Mouse (Mus musculus): ENCODE measurements around the gene Blnk.

DNA sequence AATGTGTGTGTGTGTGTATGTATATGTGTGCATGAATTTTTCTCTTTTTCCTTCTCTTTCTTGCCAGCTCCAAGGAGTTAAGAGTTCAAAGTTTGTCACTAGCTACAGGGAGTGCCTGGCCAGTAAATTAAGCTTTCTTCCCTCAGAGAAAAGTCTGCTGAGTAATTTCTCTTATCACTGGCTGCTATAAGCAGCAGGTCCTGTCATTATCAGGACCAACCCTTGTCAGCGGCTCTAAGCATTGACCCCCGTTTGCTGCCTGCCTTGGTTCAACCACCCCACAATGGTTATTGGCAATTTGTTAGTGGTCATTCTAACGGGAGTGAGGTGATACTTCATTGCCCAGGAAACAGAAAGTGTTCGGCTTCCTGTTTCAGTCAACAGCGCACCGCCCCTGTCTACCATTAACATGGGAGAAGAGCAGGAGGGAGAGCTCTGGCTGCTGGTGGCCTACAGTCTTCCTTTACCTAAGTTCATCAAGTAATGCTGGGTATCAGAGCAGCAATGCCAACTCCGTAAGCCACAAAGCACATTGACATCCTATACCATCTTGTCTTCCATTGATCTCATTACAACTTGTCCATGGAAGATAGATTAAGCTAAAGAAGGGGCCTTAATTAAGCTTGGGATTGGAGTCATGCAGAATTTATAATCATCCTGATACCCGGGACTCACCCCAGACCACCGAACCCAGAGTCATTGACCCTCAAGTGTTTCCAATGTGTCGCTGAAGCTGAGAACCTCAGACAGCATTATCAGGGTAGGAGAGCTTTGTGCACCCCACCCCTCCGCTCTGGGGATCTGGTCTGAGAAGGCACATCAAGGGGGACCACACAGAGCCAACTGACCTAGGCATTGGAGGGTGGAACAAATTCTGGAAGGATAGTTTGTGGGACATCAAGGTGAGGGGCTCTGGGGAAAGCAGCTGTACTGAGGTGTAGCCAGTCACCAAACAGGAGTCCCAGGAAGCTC lies 17.1 kb downstream of the Blnk start:
- TF ChIP-seq CTCF (IDR thresholded peaks at IDR 0.05 in 2 of 3, conservative IDR thresholded peaks at IDR 0.05 in 1 of 3; ENCODE audit: control insufficient read depth in 1 of 3, insufficient read depth in 1 of 3, low read depth in 2 of 3, low read length in 3 of 3, poor library complexity in 1 of 3, severe bottlenecking in 1 of 3) (no peak), KAT2A (conservative IDR thresholded peaks at IDR 0.05; ENCODE audit: low read depth, low read length) (no peak), POLR2A (IDR thresholded peaks at IDR 0.05; ENCODE audit: control insufficient read depth in 1 of 2, insufficient read depth in 1 of 2, low read depth in 1 of 2, low read length in 2 of 2, poor library complexity in 1 of 2) (no peak), EP300 (IDR thresholded peaks at IDR 0.05; ENCODE audit: low read depth in 1 of 2, low read length in 2 of 2) (no peak)
